In the genomic region with DNA sequence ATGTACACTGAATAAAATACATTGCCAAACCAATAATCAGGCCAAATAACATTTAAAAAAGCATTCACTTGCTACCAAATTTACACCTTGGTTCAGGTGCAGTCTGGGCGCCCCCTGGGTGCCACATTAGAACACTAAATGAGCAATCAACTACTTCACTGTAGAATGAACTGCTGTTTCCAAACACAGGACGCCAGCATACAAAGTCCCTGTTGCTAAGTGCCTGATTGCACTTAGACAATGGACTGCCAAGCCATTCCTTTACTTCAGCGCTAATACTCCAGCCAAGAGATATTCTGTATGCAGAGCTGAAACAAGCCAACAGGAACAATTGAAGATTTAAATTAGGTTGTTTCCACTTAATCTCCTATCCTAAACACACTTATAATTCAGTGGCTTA, we compare ENCODE assay signal across 18 mouse cellular contexts.
A peak's percentile ranks its signal among the peaks of the same experiment; 100 is the strongest.
DNase-seq lines count a peak whose midpoint lies in the region; ATAC-seq and TF ChIP-seq lines count a peak whose summit lies in the region.
"Had no signal": no experiment of that assay in that cellular context is flagged by ENCODE, and none has a peak within 500 bp of the region (broad histone marks: within the 10 kb centered on the region; RNA-seq: fewer than 3 reads in every experiment).

No protein-coding gene starts in this region.

- H3K36me3 ChIP-seq in forebrain, embryonic 11.5 days (ENCODE audit: control insufficient read depth, insufficient read depth, low read length), result no peaks in the 10 kb centered on the region
- H3K36me3 ChIP-seq in forebrain, embryonic 10.5 days (replicated peaks), result no peaks in the 10 kb centered on the region
- no peaks in the 10 kb centered on the region for H3K36me3 ChIP-seq in forebrain, embryonic 13.5 days (ENCODE audit: poor library complexity, severe bottlenecking)
- H3K36me3 ChIP-seq in hindbrain, postnatal 0 days (ENCODE audit: insufficient read depth, low read length), result no peaks in the 10 kb centered on the region
- H3K36me3 ChIP-seq in stomach, postnatal 0 days (ENCODE audit: control insufficient read depth, insufficient read depth, low read length), result no peaks in the 10 kb centered on the region
- H3K36me3 ChIP-seq: heart, embryonic 10.5 days; liver, embryonic 13.5 days had no signal

- no peaks in the 10 kb centered on the region; the same call in 1 of the 2 replicates for H3K4me1 ChIP-seq in forebrain, embryonic 11.5 days (replicated peaks; ENCODE audit: control insufficient read depth, insufficient read depth, low read length)
- H3K4me1 ChIP-seq in forebrain, embryonic 10.5 days, result peaks cover 4% of the 10 kb centered on the region
- H3K4me1 ChIP-seq in forebrain, embryonic 13.5 days, result no peaks in the 10 kb centered on the region
- no peaks in the 10 kb centered on the region for H3K4me1 ChIP-seq in hindbrain, postnatal 0 days (ENCODE audit: insufficient read depth, low read length)
- H3K4me1 ChIP-seq in stomach, postnatal 0 days (replicated peaks; ENCODE audit: control insufficient read depth, insufficient read depth), result no peaks in the 10 kb centered on the region
- H3K4me1 ChIP-seq in cerebellum, adult 2 months (ENCODE audit: control insufficient read depth, insufficient read depth, low read length), result no peaks in the 10 kb centered on the region
- H3K4me1 ChIP-seq: heart, embryonic 10.5 days; liver, embryonic 13.5 days had no signal

- no peak overlapping the region for H3K9ac ChIP-seq in forebrain, embryonic 11.5 days (ENCODE audit: low read length)
- H3K9ac ChIP-seq in forebrain, embryonic 13.5 days, result no peak overlapping the region
- no peak overlapping the region for H3K9ac ChIP-seq in hindbrain, postnatal 0 days (replicated peaks; ENCODE audit: low read length)
- H3K9ac ChIP-seq in stomach, postnatal 0 days (ENCODE audit: low read length), result no peak overlapping the region
- H3K9ac ChIP-seq: liver, embryonic 13.5 days had no signal

- peak; percentile 71 for ATAC-seq in forebrain, embryonic 11.5 days (replicated peaks; ENCODE audit: low FRiP score)
- peak; percentile 80; the same call in 1 of the 2 replicates for ATAC-seq in forebrain, embryonic 13.5 days
- peak; percentile 62; the same call in 1 of the 2 replicates for ATAC-seq in hindbrain, postnatal 0 days
- ATAC-seq in inflammation-experienced regulatory T-cells, adult 6 months, result no peak
- ATAC-seq in stomach, postnatal 0 days (ENCODE audit: low FRiP score, low TSS enrichment), result no peak

- peak; percentile 53 for DNase-seq in forebrain, embryonic 11.5 days (ENCODE audit: low spot score)
- no peak for DNase-seq in forebrain, embryonic 10.5 days (ENCODE audit: extremely low spot score, low spot score)
- peak; percentile 35 for DNase-seq in Muller cell, postnatal 12 days (ENCODE audit: inconsistent ontology term)
- peak; percentile 55 for DNase-seq in hindbrain, postnatal 0 days (ENCODE audit: low spot score)
- no peak for DNase-seq in stomach, postnatal 0 days (ENCODE audit: low spot score)
- DNase-seq in cerebellum, adult 2 months, result no peak
- DNase-seq: B cell, adult 2 months; cerebellum, adult 11-12 months; gastrocnemius, postnatal 14 days; heart, postnatal 4 days; kidney, adult 8-10 months; liver, embryonic 13.5 days; lung, postnatal 10 days; right cerebral cortex, adult 18-20 months; thymus, adult 18-20 months had no signal

- no peak overlapping the region for H3K4me3 ChIP-seq in forebrain, embryonic 11.5 days (ENCODE audit: low read depth, low read length)
- H3K4me3 ChIP-seq in forebrain, embryonic 10.5 days, result no peak overlapping the region
- no peak overlapping the region for H3K4me3 ChIP-seq in forebrain, embryonic 13.5 days
- H3K4me3 ChIP-seq in hindbrain, postnatal 0 days (ENCODE audit: low read length), result no peak overlapping the region
- no peak overlapping the region for H3K4me3 ChIP-seq in stomach, postnatal 0 days (ENCODE audit: low read depth, low read length)
- no peak overlapping the region for H3K4me3 ChIP-seq in cerebellum, adult 2 months (replicated peaks; ENCODE audit: insufficient read depth, low read depth, low read length)
- H3K4me3 ChIP-seq: heart, embryonic 10.5 days; liver, embryonic 13.5 days had no signal

- no peaks in the 10 kb centered on the region for H3K9me3 ChIP-seq in forebrain, embryonic 11.5 days (ENCODE audit: control insufficient read depth, low read length)
- H3K9me3 ChIP-seq in forebrain, embryonic 10.5 days, result no peaks in the 10 kb centered on the region
- H3K9me3 ChIP-seq in forebrain, embryonic 13.5 days (replicated peaks), result no peaks in the 10 kb centered on the region
- no peaks in the 10 kb centered on the region for H3K9me3 ChIP-seq in hindbrain, postnatal 0 days (ENCODE audit: low read length)
- no peaks in the 10 kb centered on the region for H3K9me3 ChIP-seq in stomach, postnatal 0 days (ENCODE audit: control insufficient read depth, low read length)
- H3K9me3 ChIP-seq: heart, embryonic 10.5 days; liver, embryonic 13.5 days had no signal

- TF ChIP-seq POLR2A in cerebellum, adult 2 months (IDR thresholded peaks at IDR 0.05; ENCODE audit: borderline replicate concordance, insufficient read depth, low read length), result no peak

- peak; percentile 22; the same call in 1 of the 2 replicates for TF ChIP-seq CTCF in hindbrain, postnatal 0 days (IDR thresholded peaks at IDR 0.05; ENCODE audit: low read depth)
- TF ChIP-seq CTCF in stomach, postnatal 0 days (IDR thresholded peaks at IDR 0.05; ENCODE audit: low read depth), result no peak
- TF ChIP-seq CTCF in cerebellum, adult 2 months (IDR thresholded peaks at IDR 0.05; ENCODE audit: borderline replicate concordance, insufficient read depth, low read depth, low read length), result no peak

- H3K27ac ChIP-seq in forebrain, embryonic 11.5 days (ENCODE audit: low read depth, low read length), result no peak overlapping the region
- no peak overlapping the region for H3K27ac ChIP-seq in forebrain, embryonic 10.5 days
- H3K27ac ChIP-seq in forebrain, embryonic 13.5 days, result no peak overlapping the region
- no peak overlapping the region for H3K27ac ChIP-seq in hindbrain, postnatal 0 days
- no peak overlapping the region for H3K27ac ChIP-seq in stomach, postnatal 0 days (replicated peaks)
- no peak overlapping the region for H3K27ac ChIP-seq in cerebellum, adult 2 months (ENCODE audit: insufficient read depth, low read length)
- H3K27ac ChIP-seq: heart, embryonic 10.5 days; liver, embryonic 13.5 days had no signal

- H3K27me3 ChIP-seq in forebrain, embryonic 11.5 days (ENCODE audit: control insufficient read depth, insufficient read depth, low read length), result peaks cover 4% of the 10 kb centered on the region; the same call in 1 of the 2 replicates
- H3K27me3 ChIP-seq in forebrain, embryonic 10.5 days (ENCODE audit: poor library complexity, severe bottlenecking), result peaks cover 13% of the 10 kb centered on the region
- H3K27me3 ChIP-seq in forebrain, embryonic 13.5 days, result peaks cover 16% of the 10 kb centered on the region
- H3K27me3 ChIP-seq in hindbrain, postnatal 0 days (ENCODE audit: insufficient read depth, low read length), result no peaks in the 10 kb centered on the region
- H3K27me3 ChIP-seq in stomach, postnatal 0 days (ENCODE audit: control insufficient read depth, insufficient read depth, low read length), result no peaks in the 10 kb centered on the region
- H3K27me3 ChIP-seq in cerebellum, adult 2 months (ENCODE audit: control insufficient read depth, insufficient read depth, low read length), result no peaks in the 10 kb centered on the region
- H3K27me3 ChIP-seq: liver, embryonic 13.5 days had no signal

- WGBS in forebrain, embryonic 11.5 days, result 21% methylated on average over 3 of the region's 3 CpGs
- 33% methylated on average over 3 of the region's 3 CpGs for WGBS in forebrain, embryonic 10.5 days
- 6% methylated on average over 3 of the region's 3 CpGs for WGBS in forebrain, embryonic 13.5 days
- WGBS in hindbrain, postnatal 0 days, result 20% methylated on average over 3 of the region's 3 CpGs
- WGBS in stomach, postnatal 0 days, result 66% methylated on average over 3 of the region's 3 CpGs
- 22% methylated on average over 3 of the region's 3 CpGs for WGBS in cerebellum, adult 2 months

- H3K4me2 ChIP-seq in forebrain, embryonic 11.5 days (ENCODE audit: low read depth, low read length, severe bottlenecking), result no peak overlapping the region
- no peak overlapping the region for H3K4me2 ChIP-seq in forebrain, embryonic 13.5 days
- no peak overlapping the region for H3K4me2 ChIP-seq in hindbrain, postnatal 0 days (ENCODE audit: low read depth, low read length)
- H3K4me2 ChIP-seq in stomach, postnatal 0 days (replicated peaks; ENCODE audit: low read depth), result no peak overlapping the region
- H3K4me2 ChIP-seq: liver, embryonic 13.5 days had no signal

- TF ChIP-seq EP300 in stomach, postnatal 0 days (optimal IDR thresholded peaks at IDR 0.05), result no peak

Comparison
In these comparisons a context has a peak if more than half of its experiments do, and no peak if none do; other contexts are left out.
1. DNase-seq: peak in forebrain, embryonic 11.5 days (single experiment), Muller cell, postnatal 12 days (single experiment) and hindbrain, postnatal 0 days (single experiment); none in forebrain, embryonic 10.5 days (single experiment), stomach, postnatal 0 days (single experiment) and cerebellum, adult 2 months (0 of 2).
2. ATAC-seq: peak in forebrain, embryonic 11.5 days (single experiment), forebrain, embryonic 13.5 days (single experiment) and hindbrain, postnatal 0 days (single experiment); none in inflammation-experienced regulatory T-cells, adult 6 months (single experiment) and stomach, postnatal 0 days (single experiment).